Mouse (Mus musculus) T-cell, adult 2 months (primary cell): ENCODE measurements around the gene Ntsr2.
"Not testable (repeated sequence)": the region's sequence is repeated elsewhere in the genome, so short reads cannot be mapped to it uniquely, and the experiment has no call there.

Experiments used
- DNase-seq: peaks from one replicate; pipeline ENCODE4 v3.0.0; 2022; ENCODE audit warnings: low spot score

The Ntsr2 gene

DNA sequence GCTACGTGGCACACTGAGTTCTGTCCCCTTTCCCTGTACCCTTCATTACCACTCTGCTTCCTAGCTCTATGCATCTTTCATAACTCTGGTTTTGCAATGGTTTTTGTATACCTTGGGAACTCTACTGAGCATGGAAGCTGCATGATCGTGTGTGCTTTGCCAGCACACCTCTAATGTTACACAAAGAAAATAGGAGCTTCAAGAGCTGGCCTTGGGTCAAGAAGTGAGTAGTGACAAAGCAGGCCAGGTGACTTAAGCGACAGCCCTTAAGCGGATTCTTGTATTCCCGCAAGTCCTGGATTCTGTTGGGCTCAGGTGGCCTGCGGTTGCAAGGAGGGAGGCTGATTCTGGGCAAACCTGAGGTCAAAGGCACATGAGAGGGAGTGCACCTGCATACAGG is 4.9 kb upstream of the Ntsr2 start:
- no peak for DNase-seq

DNA sequence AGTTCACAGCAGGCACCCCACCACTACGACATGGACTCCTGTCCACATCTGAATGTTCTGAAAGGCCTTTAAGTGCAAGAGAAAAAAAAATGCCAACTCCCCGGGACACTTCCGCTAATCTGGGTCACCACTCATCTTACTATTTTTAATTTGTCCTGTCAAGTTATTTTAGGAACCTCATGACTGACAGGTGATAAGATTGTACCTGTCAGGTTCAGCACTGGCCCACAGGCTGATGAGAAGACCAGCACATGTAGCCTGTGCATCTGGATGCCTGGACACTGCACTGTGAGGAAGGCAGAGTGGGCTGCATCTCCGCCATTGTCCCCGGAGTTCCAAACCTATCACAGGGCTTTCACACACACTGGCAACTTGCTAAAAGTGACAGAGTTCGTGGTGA is 3.4 kb upstream of the Ntsr2 start:
- no peak for DNase-seq

DNA sequence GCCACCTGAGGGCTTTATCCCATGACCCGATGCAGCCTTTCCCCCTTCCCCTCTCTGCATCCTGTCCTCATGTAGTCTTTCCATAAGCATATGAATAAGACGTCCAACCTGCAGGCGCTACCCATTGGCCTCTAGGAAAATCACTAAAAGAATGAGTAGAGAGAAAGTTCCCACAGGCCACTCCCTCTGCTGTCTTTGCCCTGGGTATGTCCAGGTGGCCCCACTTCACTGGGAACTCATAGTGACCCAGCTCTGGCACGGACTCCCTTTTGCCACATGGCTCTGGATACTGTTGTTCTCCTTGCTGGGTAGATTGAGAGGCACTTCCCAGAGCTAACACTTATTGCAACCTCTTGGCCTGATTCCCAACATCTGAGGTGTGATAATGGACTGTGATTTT is 2.4 kb downstream of the Ntsr2 start:
- DNase-seq = no peak

DNA sequence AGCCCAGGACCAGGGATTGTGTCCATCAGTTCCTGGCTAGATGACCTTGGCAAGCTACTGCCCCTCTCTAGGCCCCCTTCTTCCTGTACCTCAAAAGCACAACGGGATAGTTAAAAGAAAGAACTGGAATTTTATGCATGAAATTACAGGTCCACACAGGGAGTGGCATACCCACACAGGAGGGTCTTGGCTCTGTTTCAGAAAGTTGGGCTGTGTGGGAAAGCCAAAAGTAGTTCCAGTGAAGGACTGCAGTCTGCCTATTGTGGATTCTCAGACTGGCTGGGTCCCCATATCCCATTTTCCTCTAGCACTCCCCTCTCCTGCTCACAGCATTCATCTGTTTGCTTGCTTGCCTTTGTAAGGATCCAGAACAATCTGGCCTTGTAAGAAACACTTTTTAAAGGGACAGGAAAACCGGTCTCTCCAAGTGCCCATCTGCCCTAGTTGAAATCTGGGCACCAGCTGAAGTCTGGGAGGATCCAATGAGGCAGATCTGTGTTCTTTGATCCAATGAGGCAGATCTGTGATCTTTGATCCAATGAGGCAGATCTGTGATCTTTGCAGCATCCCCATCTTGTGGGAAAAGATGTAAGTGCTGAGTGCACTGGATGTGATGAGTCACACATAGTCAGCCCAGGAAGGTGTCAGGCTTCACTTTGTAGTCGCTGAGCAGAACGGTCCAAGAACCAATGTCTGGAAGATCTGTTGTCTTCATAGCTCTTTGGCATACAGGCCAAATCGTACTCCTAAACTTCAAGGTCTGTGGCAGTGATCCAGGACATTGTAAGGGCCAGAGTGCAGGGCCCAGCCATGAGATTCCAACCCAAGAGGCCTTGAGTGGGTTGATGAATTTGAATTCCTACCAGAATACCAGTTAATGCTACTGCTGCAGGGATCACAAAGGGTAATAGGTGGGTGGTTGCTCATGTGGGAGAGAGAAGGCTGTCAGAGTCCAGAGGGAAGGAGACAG is 4.0 kb downstream of the Ntsr2 start:
- no peak for DNase-seq

DNA sequence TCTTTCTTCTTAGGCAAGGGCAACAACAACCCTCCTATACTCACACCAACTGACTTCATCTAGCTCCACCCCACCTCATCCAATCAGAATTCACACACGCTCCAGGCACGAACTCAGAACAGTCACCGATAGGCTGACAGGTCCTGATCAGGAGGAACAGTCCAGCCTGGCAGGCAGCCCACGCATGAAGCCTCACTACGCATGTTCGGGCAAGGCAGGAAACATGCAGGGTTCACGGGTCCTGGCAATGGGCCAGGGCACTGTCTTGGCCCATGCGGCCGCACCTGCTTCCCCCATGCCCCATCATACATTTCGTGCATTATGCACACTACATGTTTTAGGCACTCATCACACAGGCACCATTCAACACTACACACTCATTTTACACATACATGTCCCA is 8.3 kb downstream of the Ntsr2 start:
- DNase-seq = no peak

DNA sequence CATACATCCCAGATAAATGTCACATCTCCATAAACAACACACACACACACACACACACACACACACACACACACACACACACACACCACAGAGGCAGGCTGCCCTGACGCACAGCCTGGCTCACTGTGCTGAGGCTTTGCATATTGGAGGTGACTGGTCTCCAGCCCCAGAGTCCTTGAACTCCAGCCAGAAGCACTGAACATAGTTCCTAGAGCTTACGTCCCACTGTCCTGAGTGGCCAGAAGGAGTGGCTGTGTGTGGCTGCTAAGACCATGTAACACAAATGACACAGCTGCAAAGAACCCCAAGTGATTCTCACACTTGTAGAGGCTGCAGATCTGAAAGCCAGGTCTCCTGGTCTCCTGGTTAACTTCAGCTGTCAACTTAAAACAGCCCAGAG is 8.8 kb downstream of the Ntsr2 start:
- no peak for DNase-seq

DNA sequence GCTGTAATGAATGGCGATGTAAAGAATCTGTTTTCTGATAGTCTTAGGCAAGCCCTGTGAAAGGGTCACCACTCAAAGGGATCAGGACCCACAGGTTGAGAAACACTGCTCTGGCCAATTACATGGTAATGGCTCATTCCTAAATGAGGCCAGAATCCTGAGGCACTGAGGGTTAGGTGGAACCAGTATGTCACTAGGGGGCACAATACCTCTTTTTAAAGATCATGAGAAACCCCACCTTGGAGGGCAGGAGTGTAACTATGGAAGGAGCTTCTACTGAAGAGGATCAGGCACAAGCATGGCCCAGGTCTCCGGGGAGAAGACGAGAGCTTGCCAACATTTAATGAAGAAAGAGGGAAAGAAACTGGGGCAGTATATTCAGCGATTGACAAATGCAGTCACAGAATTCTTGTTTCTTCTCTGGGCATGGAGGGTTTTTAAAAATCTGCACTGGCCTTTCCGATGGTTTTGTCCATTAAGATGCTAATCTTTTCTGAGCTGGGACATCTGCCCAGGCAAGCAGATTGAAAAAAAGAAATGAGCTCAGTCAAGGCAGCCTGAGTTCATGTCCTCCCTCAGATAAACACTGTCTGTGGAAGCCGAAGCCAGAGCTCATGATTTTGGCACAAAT is 9.9 kb downstream of the Ntsr2 start:
- no peak for DNase-seq

DNA sequence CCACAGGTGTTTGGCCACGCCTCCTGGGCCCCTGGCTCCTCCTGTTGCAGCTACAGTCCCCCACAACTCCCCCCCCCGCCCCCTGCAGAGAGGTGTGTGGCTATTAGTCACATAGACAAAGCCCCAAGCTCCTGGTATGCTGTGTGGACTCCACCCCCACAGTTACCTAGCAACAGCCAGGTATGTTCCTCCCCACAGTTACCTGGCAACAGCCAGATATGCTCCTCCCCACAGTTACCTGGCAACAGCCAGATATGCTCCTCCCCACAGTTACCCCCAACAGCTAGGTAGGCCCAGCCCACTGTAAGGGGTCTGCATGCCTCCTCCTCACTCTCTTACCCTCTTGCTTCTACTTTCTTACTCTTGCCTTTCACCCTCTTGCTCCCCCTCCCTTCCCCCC is 11.8 kb downstream of the Ntsr2 start:
- no peak for DNase-seq

DNA sequence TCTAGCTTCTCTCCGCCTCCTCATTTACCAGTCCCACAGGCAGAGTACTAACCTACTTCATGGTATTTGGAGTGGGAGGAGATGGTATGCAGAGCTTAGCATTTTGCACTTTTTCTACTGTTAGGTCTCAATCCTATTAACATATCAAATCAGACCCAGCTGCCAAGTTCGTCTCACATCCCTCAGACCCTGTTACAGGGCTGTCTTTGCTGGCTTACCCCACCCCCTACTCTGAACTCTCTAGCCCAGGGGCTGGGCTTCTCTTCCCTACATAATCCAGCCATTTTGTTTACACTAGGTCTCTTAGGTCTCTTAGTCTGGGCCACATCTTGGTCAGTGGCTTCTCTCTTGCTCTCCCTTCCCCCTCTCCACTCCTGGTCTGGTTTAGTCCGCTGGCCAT is 16.0 kb downstream of the Ntsr2 start:
- DNase-seq = no peak

DNA sequence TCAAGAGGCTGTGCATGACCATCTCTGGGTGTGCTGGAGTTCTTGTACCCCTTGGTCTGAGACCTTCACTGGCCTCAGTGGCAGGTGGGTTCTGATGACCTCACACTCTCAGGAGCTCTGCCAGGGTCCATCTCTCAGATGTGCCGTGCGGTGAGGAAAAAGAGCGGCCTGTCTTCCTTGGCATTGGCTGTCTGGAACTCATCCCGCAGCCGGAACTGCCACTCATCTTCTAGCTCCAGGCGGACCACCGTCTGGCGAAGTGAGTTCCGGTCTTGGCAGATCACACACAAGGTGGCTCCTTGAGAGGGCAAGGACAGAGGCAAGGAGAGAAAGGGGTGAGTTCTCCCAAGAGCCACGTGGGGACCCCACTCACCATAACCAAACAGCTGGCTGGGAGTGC is 19.1 kb downstream of the Ntsr2 start:
- DNase-seq = no peak

DNA sequence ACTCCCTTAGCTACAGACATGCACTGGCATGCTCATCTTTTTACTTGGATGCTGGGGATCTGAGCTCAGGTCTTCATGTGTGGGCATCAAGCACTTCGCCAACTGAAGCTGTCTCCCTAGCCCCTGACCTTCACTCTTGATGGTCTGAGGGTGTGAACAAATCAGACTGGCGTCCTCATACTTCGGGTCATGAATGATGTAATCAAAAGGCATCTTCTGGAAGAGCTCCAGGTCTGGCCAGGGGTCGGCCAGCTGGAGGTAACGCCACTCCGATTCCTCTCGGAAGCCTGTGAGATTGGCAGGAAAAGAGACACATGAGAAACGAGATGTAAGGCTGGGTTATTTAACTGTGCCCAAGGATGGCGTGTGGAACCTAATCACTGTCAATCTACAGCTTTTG is 37.4 kb downstream of the Ntsr2 start:
- DNase-seq = no peak

DNA sequence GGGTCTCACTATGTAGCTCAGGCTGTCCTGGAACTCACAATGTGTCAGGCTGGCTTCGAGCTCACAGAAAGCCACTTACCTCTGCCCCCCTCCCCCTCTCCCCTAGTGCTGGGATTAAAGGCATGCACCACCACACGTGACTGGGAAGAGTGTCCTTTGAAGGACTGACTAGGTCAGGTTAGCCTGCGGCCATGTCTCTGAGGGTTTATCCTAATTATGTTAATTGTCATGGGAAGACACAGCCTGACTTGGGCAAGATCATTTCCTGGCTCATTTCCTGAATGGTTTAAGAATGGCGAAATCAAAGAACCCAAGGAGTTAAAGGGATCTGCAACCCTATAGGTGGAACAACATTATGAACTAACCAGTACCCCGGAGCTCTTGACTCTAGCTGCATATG is 41.6 kb downstream of the Ntsr2 start:
- no peak for DNase-seq

DNA sequence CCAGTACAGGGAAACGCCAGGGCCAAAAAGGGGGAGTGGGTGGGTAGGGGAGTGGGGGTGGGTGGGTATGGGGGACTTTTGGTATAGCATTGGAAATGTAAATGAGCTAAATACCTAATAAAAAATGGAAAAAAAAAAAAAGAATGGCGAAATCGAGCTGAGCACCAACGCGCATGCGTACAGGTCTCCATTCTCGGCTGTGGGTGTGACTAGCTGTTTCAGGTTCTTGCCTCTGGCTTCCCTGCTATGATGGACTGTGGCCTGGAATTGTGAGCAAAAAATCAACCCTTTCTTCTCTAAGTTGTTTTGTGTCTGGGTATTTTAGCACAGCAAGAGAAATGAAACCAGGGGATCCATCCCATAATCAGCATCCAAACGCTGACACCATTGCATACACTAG is 42.1 kb downstream of the Ntsr2 start:
- not testable (repeated sequence) for DNase-seq

DNA sequence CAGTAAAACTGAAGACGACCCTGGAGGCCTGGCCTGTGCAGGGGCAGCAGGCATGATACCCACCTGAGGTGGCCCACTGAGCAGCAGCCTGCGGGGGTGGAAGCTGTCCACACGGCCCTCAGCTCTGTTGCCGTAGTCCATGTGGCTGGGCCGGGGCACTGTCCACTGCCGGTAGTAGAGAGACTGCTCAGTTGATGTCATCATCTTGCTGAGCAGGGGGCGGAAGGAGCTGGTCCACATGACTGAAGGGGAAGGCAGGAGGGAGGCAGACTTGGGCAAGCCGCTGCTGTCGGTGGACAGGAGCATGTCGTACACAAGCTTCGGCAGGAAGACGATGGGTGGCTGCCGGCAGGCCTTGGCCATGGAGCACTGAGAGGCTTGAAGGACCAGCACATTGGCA is 43.0 kb downstream of the Ntsr2 start:
- DNase-seq = no peak

DNA sequence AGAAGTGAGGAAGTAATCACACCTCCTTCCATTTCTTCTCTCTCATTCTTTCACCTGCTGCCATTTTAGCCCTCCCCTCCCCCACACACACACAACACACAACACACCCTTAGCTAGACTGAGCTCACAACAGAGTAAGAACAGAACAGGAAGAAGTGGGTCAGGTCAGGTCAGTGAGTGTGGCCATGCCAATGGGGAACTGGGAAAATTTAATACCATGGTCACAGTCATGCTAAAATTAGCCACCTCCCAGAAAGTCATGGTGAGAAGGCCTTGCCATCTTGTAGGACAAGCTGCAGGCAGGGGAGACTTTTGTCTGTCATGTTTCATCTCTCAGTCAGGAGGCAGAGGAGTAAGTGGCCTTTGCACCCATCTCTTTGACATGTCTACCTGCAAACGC is 45.5 kb downstream of the Ntsr2 start:
- no peak for DNase-seq
